Mouse (Mus musculus) liver, postnatal 0 days (tissue): ENCODE measurements at regions not wholly inside any gene's neighbourhood (a gene's known extent, or its start where the extent isn't known, plus 50 kb on each side); places are given as distances from the start of the nearest gene placed in this dataset.

Experiments used
- CTCF ChIP-seq: sonication (generic); IDR thresholded peaks from 2 replicates; pipeline ENCODE4 v1.5.1; 2016; ENCODE audit warnings: antibody characterized with exemption, low read depth
- EP300 ChIP-seq: IDR thresholded peaks from 2 replicates; pipeline ENCODE4 v1.6.1; 2016; ENCODE audit warnings: antibody characterized with exemption, low read depth, mild to moderate bottlenecking

DNA sequence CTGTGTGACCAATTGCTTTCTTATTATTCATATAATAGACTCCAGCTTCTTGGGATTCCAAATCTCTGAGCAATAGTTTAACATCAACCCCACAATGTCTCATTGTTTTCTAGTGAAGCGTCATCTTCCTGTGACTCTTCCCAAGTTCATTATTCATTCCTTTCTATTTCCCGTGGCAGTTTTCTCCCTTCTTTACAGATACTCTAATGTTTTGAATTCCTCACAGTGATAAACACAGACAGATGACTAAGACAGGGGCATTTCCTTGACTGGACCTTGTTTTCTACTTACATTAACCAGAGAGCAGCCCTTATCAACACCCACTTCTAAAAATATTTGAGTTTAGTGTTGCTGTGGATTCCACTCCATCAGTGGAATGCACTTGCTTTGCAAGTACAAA, 73.8 kb downstream of the Fbxo4 start:
- TF ChIP-seq CTCF (no peak), EP300 (no peak)
